Mouse (Mus musculus) CH12.LX (cell line): ENCODE measurements around the gene Trpt1. TPM values are rescaled to one million over a fixed set of nuclear protein-coding genes. Genes with fewer than 3 reads are reported as not detected.

Experiments
- DNase-seq: peaks from one replicate; pipeline ENCODE4 v3.0.0-alpha.2; 2013; ENCODE audit errors: extremely low read depth
- H3K27ac ChIP-seq: 2 replicates; pipeline ENCODE4 v1.5.1; 2012; ENCODE audit warnings: low read depth, mild to moderate bottlenecking, control low read depth, moderate library complexity; ENCODE audit not compliant: insufficient read depth
- H3K27me3 ChIP-seq: replicated peaks from 2 replicates; pipeline ENCODE3; 2012; ENCODE audit warnings: inconsistent platforms
- H3K36me3 ChIP-seq, 2 experiments: replicated peaks in 1 of 2; 2 replicates each; pipeline versions ENCODE3 to v1.6.1; 2012; ENCODE audit warnings: inconsistent platforms in 1 of 2, low read length in 1 of 2, mild to moderate bottlenecking in 1 of 2, mixed read lengths in 1 of 2, moderate library complexity in 1 of 2; ENCODE audit not compliant: control insufficient read depth in 1 of 2, insufficient read depth in 1 of 2
- H3K4me1 ChIP-seq, 2 experiments: 2 replicates each; pipeline ENCODE4 v1.6.1; 2012; ENCODE audit warnings: inconsistent platforms in 1 of 2, moderate library complexity in 1 of 2; ENCODE audit not compliant: insufficient read depth in 2 of 2, control insufficient read depth in 1 of 2
- H3K4me2 ChIP-seq: 2 replicates; pipeline ENCODE4 v1.6.1; 2012; ENCODE audit warnings: low read depth, mild to moderate bottlenecking, control low read depth; ENCODE audit not compliant: poor library complexity, insufficient read depth, severe bottlenecking
- H3K4me3 ChIP-seq, 3 experiments: fragments of 150-350 bp in 1 of 3; sonication (generic) in 1 of 3; replicated peaks in 1 of 3; 2 replicates each; pipeline versions ENCODE3 to v1.5.1; 2011 to 2012; ENCODE audit warnings: low read depth in 2 of 3, low read length in 2 of 3, mild to moderate bottlenecking in 2 of 3, moderate library complexity in 2 of 3, control low read depth in 1 of 3, improper control_type of control experiment in 1 of 3, inconsistent platforms in 1 of 3, mixed read lengths in 1 of 3; ENCODE audit not compliant: poor library complexity in 1 of 3
- H3K79me2 ChIP-seq: replicated peaks from 2 replicates; pipeline ENCODE4 v1.6.1; 2012; ENCODE audit warnings: mild to moderate bottlenecking, moderate library complexity; ENCODE audit not compliant: control insufficient read depth, poor library complexity, insufficient read depth, severe bottlenecking; ENCODE audit errors: extremely low read depth
- H3K9ac ChIP-seq: 2 replicates; pipeline ENCODE4 v1.6.1; 2012; ENCODE audit warnings: low read depth, mild to moderate bottlenecking, control low read depth, moderate library complexity; ENCODE audit not compliant: insufficient read depth
- H3K9me3 ChIP-seq: replicated peaks from 2 replicates; pipeline ENCODE3; 2012; ENCODE audit warnings: low read length, inconsistent platforms, mixed read lengths
- BHLHE40 ChIP-seq: IDR thresholded peaks from 2 replicates; pipeline ENCODE4 v1.6.1; 2011; ENCODE audit warnings: mild to moderate bottlenecking, low read depth, low read length, improper control_type of control experiment
- CHD2 ChIP-seq: IDR thresholded peaks from 2 replicates; pipeline ENCODE4 v1.6.1; 2011; ENCODE audit warnings: low read length, improper control_type of control experiment
- CTCF ChIP-seq, 2 experiments: IDR thresholded peaks in 1 of 2; conservative IDR thresholded peaks in 1 of 2; 2 replicates each; pipeline ENCODE4 v1.5.1; 2011 to 2012; ENCODE audit warnings: low read depth in 2 of 2, low read length in 2 of 2, improper control_type of control experiment in 1 of 2, inconsistent platforms in 1 of 2, mild to moderate bottlenecking in 1 of 2, moderate library complexity in 1 of 2
- E2F4 ChIP-seq: IDR thresholded peaks from 2 replicates; pipeline ENCODE4 v1.6.1; 2011; ENCODE audit warnings: low read depth, low read length, improper control_type of control experiment; ENCODE audit not compliant: insufficient replicate concordance
- ETS1 ChIP-seq: conservative IDR thresholded peaks from 2 replicates; pipeline ENCODE4 v1.6.1; 2012; ENCODE audit warnings: low read depth, mild to moderate bottlenecking, inconsistent platforms, low read length, improper control_type of control experiment, moderate library complexity
- GABPA ChIP-seq: IDR thresholded peaks from 2 replicates; pipeline ENCODE4 v1.6.1; 2012; ENCODE audit warnings: low read depth, low read length, improper control_type of control experiment, inconsistent platforms; ENCODE audit not compliant: insufficient replicate concordance
- MXI1 ChIP-seq: IDR thresholded peaks from 2 replicates; pipeline ENCODE4 v1.6.1; 2011; ENCODE audit warnings: mild to moderate bottlenecking, low read depth, low read length, improper control_type of control experiment
- MYC ChIP-seq: IDR thresholded peaks from 2 replicates; pipeline ENCODE4 v1.6.1; 2011; ENCODE audit warnings: low read depth, mild to moderate bottlenecking, improper control_type of control experiment, low read length
- POLR2A ChIP-seq: IDR thresholded peaks from 2 replicates; pipeline ENCODE4 v1.6.1; 2011; ENCODE audit warnings: low read depth, mild to moderate bottlenecking, improper control_type of control experiment, low read length
- POLR2AphosphoS2 ChIP-seq: IDR thresholded peaks from 2 replicates; pipeline ENCODE4 v1.6.1; 2011; ENCODE audit warnings: low read depth, low read length, improper control_type of control experiment
- RAD21 ChIP-seq: IDR thresholded peaks from 2 replicates; pipeline ENCODE4 v1.6.1; 2011; ENCODE audit warnings: low read depth, mild to moderate bottlenecking, low read length, improper control_type of control experiment, moderate library complexity
- SIN3A ChIP-seq: IDR thresholded peaks from 2 replicates; pipeline ENCODE4 v1.6.1; 2012; ENCODE audit warnings: low read length, improper control_type of control experiment, inconsistent platforms
- SMC3 ChIP-seq: IDR thresholded peaks from 2 replicates; pipeline ENCODE4 v1.6.1; 2011; ENCODE audit warnings: low read depth, low read length, improper control_type of control experiment
- USF2 ChIP-seq: conservative IDR thresholded peaks from 2 replicates; pipeline ENCODE4 v1.6.1; 2011; ENCODE audit warnings: low read depth, low read length, improper control_type of control experiment
- dilution Hi-C: fragments of 300-500 bp; cut with MboI; formaldehyde crosslinking; loops from 2 replicates; pipeline ENCODE4 v1.14.3; 2020; ENCODE audit warnings: low sequenced_read_pairs; ENCODE audit not compliant: extremely low pct_unique_long_range_greater_than_20kb, extremely low pct_ligation_motif_present
- in situ Hi-C: fragments of 300-500 bp; cut with MboI; formaldehyde crosslinking; loops from 3 replicates; pipeline ENCODE4 v1.14.3; 2019; ENCODE audit warnings: low sequenced_read_pairs, low pct_ligation_motif_present, low pct_unique_long_range_greater_than_20kb, mixed read lengths
- polyA plus RNA-seq: library from polyadenylated mRNA; unstranded; fragments of >175 nt; gene quantifications from 2 replicates; pipeline ENCODE4 v1.2.1, GENCODE M21; 2012; ENCODE audit warnings: low read depth; ENCODE audit not compliant: insufficient read length
- total RNA-seq, 2 experiments: library from RNA; depleted of rRNA; stranded (reverse); fragments of 300-350 nt in 1 of 2; fragments of >200 nt in 1 of 2; gene quantifications; 2 replicates each; pipeline ENCODE4 v1.2.3; 2012 to 2014

Trpt1 gene
- total and polyA plus RNA-seq, 3 experiments, result 3.1 to 4.7 (median 3.4) TPM

- TF ChIP-seq POLR2A, result no peak
- no peak for TF ChIP-seq ETS1
- no peak for TF ChIP-seq MYC
- TF ChIP-seq POLR2AphosphoS2, result no peak
- no peak for TF ChIP-seq GABPA
- TF ChIP-seq SMC3, result peak; percentile 44; the same call in 1 of the 2 replicates
- peak in 1 of 2 experiments; percentile 53; a peak in 2 of 4 replicates for TF ChIP-seq CTCF (conservative IDR thresholded peaks at IDR 0.05 in 1 of 2, IDR thresholded peaks at IDR 0.05 in 1 of 2; ENCODE audit: low read depth in 2 of 2, low read length in 2 of 2)
- no peak for TF ChIP-seq SIN3A
- TF ChIP-seq USF2, result no peak
- TF ChIP-seq RAD21, result no peak
- Histone ChIP-seq H3K9ac (no peak overlapping the region), H3K4me3 (no peak overlapping the region), H3K9me3 (no peaks in the 10 kb centered on the region), H3K4me2 (no peak overlapping the region), H3K27me3 (no peaks in the 10 kb centered on the region), H3K36me3 (peaks cover 40 to 98% of the 10 kb centered on the region in 2 experiments), H3K79me2 (no peaks in the 10 kb centered on the region), H3K4me1 (peaks cover 12 to 23% of the 10 kb centered on the region in 2 experiments), H3K27ac (no peak overlapping the region)
- dilution Hi-C loops (no loop called here), in situ Hi-C loops (no loop called here)
- no peak for DNase-seq
Observed at GRCm38 (mm10) chr19:6954046-6954445, 41.9 kb upstream of the Trpt1 start.

- peaks cover 48 to 98% of the 10 kb centered on the region in 2 experiments for H3K36me3 ChIP-seq
- dilution Hi-C loops (no loop called here), in situ Hi-C loops (no loop called here)
- no peak for DNase-seq
- H3K4me2 ChIP-seq, result no peak overlapping the region
- H3K9me3 ChIP-seq, result no peaks in the 10 kb centered on the region
- H3K4me3 ChIP-seq, result no peak overlapping the region
- no peaks in the 10 kb centered on the region for H3K79me2 ChIP-seq
- TF ChIP-seq CHD2 (no peak), BHLHE40 (peak; percentile 19; the same call in 1 of the 2 replicates)
- no peak overlapping the region for H3K9ac ChIP-seq
- H3K27me3 ChIP-seq, result no peaks in the 10 kb centered on the region
- H3K4me1 ChIP-seq, result peaks cover 12 to 23% of the 10 kb centered on the region in 2 experiments
- H3K27ac ChIP-seq, result no peak overlapping the region
Observed at GRCm38 (mm10) chr19:6955424-6955823, 40.5 kb upstream of the Trpt1 start.

GRCm38 (mm10) chr19:6956461-6956860, 39.5 kb upstream of the Trpt1 start:
- H3K4me3 ChIP-seq, result no peak overlapping the region
- dilution Hi-C loops, result no loop called here

More at GRCm38 (mm10) chr19:6956461-6956860, 39.5 kb upstream of the Trpt1 start:
- H3K27ac ChIP-seq, result no peak overlapping the region
- H3K79me2 ChIP-seq, result no peaks in the 10 kb centered on the region
- H3K4me1 ChIP-seq, result peaks cover 12 to 23% of the 10 kb centered on the region in 2 experiments
- no peak overlapping the region for H3K9ac ChIP-seq
- peaks cover 43 to 92% of the 10 kb centered on the region in 2 experiments for H3K36me3 ChIP-seq
- no peaks in the 10 kb centered on the region for H3K9me3 ChIP-seq
- no peak for TF ChIP-seq MXI1
- TF ChIP-seq E2F4, result no peak
- no peaks in the 10 kb centered on the region for H3K27me3 ChIP-seq
- in situ Hi-C loops, result no loop called here
- H3K4me2 ChIP-seq, result no peak overlapping the region
- DNase-seq, result no peak
